Mouse (Mus musculus): ENCODE measurements at regions not wholly inside any gene's neighbourhood (a gene's known extent, or its start where the extent isn't known, plus 50 kb on each side); places are given as distances from the start of the nearest gene placed in this dataset.

DNA sequence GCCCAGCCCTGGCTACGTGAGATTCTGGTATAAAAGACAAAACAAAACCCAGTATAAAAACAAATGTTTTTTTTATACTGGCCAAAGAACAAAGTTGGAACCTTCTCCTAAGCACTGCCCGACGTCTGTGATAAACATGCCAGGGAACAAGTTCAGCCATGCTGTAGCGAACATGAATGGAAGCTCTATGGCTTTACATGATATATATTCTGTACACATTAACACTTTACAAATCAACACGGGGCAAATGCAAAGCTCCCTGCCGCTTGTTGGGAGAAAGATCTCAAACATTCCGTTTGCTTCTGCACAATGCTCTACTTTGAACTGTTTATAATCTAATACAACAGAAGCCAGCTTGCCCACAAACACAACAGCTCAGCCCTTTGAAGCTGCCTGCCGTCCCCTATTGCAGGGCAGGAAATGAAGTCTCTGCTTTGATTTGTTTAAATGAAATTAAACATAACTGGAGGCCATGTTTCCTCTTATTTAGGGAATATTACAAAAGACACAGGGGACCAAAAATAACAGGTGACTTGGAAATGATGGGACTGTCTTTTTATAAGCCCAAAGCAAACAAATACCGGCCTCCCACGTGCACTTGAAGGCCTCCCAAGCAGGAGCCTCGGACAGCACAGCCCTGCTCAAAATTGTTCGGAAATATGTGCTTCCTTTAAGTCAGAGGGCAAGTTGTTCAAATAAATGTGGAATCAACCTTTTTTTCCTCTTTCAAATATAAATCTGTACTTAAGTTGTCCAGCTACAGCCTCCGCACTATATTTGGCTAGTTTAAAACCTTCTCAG lies 56.0 kb upstream of the Cldn5 start:
- H3K9me3 ChIP-seq (ENCODE audit: control insufficient read depth, insufficient read depth, low read depth, low read length): no peaks in the 10 kb centered on the region
- H3K9ac ChIP-seq (ENCODE audit: insufficient read depth, low read depth, low read length, poor library complexity, severe bottlenecking): no peak overlapping the region
- no peaks in the 10 kb centered on the region for H3K36me3 ChIP-seq (ENCODE audit: control insufficient read depth, insufficient read depth, low read length, poor library complexity, severe bottlenecking)
- in situ Hi-C loops (cut with MboI; ENCODE audit: low sequenced_read_pairs in 2 of 2, unreplicated experiment in 2 of 2): no loop called here
- peaks cover 8 to 28% of the 10 kb centered on the region in 2 experiments for H3K4me1 ChIP-seq (ENCODE audit: control insufficient read depth in 2 of 2, insufficient read depth in 2 of 2, low read length in 2 of 2, poor library complexity in 1 of 2)
- H3K4me3 ChIP-seq (ENCODE audit: insufficient read depth in 1 of 2, low read depth in 1 of 2, low read length in 2 of 2, poor library complexity in 1 of 2, severe bottlenecking in 1 of 2): no peak overlapping the region
- no peak for DNase-seq (ENCODE audit: low read depth, low spot score)
- H3K27ac ChIP-seq (ENCODE audit: insufficient read depth, low read depth, low read length, poor library complexity, severe bottlenecking): no peak overlapping the region
- TF ChIP-seq MAFK (IDR thresholded peaks at IDR 0.05; ENCODE audit: insufficient read depth, low read depth, low read length) (no peak), CHD2 (IDR thresholded peaks at IDR 0.05; ENCODE audit: low read depth, low read length) (no peak), ZC3H11A (IDR thresholded peaks at IDR 0.05; ENCODE audit: borderline replicate concordance, low read depth, low read length) (no peak), ZNF384 (IDR thresholded peaks at IDR 0.05; ENCODE audit: low read depth, low read length) (no peak), HCFC1 (IDR thresholded peaks at IDR 0.05; ENCODE audit: borderline replicate concordance, insufficient read depth, low read length) (no peak)

DNA sequence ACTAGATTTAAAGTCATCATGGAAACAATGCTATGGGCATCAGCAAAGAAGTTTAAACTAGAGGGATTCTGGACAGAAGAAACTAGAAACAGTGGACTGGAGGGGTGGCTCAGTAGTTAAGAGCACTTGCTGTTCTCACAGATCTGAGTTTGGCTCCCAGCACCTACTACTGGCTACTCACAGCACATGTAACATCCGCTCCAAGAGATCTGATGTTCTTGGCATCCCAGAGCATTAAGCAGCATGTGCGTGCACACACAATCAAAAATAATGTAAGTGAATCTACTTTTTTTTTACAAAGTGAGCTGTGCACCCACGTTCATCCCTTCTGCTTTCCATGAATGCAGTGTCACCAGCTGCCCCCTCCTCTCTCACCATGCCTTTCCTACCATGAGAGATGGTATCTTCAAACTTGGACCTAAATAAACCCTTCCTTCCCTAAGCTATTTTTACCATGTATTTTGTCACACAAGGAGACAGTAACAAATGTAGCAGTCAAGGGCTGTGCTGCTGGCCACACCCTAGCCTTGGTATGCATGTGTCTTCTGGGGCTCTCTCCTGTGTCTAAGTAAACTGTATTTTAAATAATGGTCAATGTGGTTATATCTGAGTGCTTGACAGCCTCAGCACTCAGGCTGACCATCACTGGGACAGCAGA lies 53.3 kb upstream of the Cldn5 start:
- no peak for TF ChIP-seq ZC3H11A (IDR thresholded peaks at IDR 0.05; ENCODE audit: borderline replicate concordance, low read depth, low read length)
- TF ChIP-seq ZNF384 (IDR thresholded peaks at IDR 0.05; ENCODE audit: low read depth, low read length): no peak
- TF ChIP-seq CHD2 (IDR thresholded peaks at IDR 0.05; ENCODE audit: low read depth, low read length): no peak
- TF ChIP-seq MAFK (IDR thresholded peaks at IDR 0.05; ENCODE audit: insufficient read depth, low read depth, low read length): no peak
- TF ChIP-seq HCFC1 (IDR thresholded peaks at IDR 0.05; ENCODE audit: borderline replicate concordance, insufficient read depth, low read length): no peak

DNA sequence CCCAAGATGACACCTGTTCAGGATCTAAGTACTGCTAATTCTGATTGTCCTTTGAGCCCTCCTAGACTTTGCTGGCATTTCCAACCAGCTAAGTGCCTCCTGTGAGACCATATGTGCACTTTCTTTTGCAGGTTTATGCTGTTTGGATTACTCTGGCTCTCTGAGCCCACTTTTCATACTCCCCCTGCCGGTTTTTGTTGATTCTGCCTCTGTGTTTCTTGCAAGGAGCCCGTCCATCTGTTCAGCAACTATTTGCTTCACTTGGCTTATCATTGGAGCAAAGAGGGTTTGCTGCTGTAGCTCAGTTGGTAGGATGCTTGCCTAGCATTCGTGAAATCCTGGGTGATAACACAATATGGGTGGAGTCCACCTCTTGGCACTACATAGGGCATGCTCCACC lies 52.8 kb upstream of the Cldn5 start:
- Histone ChIP-seq H3K4me3 (ENCODE audit: insufficient read depth in 1 of 2, low read depth in 1 of 2, low read length in 2 of 2, poor library complexity in 1 of 2, severe bottlenecking in 1 of 2) (no peak overlapping the region), H3K27ac (ENCODE audit: insufficient read depth, low read depth, low read length, poor library complexity, severe bottlenecking) (no peak overlapping the region), H3K9ac (ENCODE audit: insufficient read depth, low read depth, low read length, poor library complexity, severe bottlenecking) (no peak overlapping the region), H3K36me3 (ENCODE audit: control insufficient read depth, insufficient read depth, low read length, poor library complexity, severe bottlenecking) (no peaks in the 10 kb centered on the region), H3K9me3 (ENCODE audit: control insufficient read depth, insufficient read depth, low read depth, low read length) (no peaks in the 10 kb centered on the region), H3K4me1 (ENCODE audit: control insufficient read depth in 2 of 2, insufficient read depth in 2 of 2, low read length in 2 of 2, poor library complexity in 1 of 2) (peaks cover 15 to 31% of the 10 kb centered on the region in 2 experiments)
- TF ChIP-seq CHD2 (IDR thresholded peaks at IDR 0.05; ENCODE audit: low read depth, low read length) (no peak), HCFC1 (IDR thresholded peaks at IDR 0.05; ENCODE audit: borderline replicate concordance, insufficient read depth, low read length) (no peak), ZC3H11A (IDR thresholded peaks at IDR 0.05; ENCODE audit: borderline replicate concordance, low read depth, low read length) (no peak), MAFK (IDR thresholded peaks at IDR 0.05; ENCODE audit: insufficient read depth, low read depth, low read length) (no peak), ZNF384 (IDR thresholded peaks at IDR 0.05; ENCODE audit: low read depth, low read length) (no peak)
- DNase-seq (ENCODE audit: low read depth, low spot score): no peak
- in situ Hi-C loops (cut with MboI; ENCODE audit: low sequenced_read_pairs in 2 of 2, unreplicated experiment in 2 of 2): no loop called here

More for the DNA sequence above, 53.3 kb upstream of the Cldn5 start:
- H3K9me3 ChIP-seq (ENCODE audit: control insufficient read depth, insufficient read depth, low read depth, low read length): no peaks in the 10 kb centered on the region
- H3K36me3 ChIP-seq (ENCODE audit: control insufficient read depth, insufficient read depth, low read length, poor library complexity, severe bottlenecking): no peaks in the 10 kb centered on the region
- DNase-seq (ENCODE audit: low read depth, low spot score): no peak
- in situ Hi-C loops (cut with MboI; ENCODE audit: low sequenced_read_pairs in 2 of 2, unreplicated experiment in 2 of 2): no loop called here
- no peak overlapping the region for H3K4me3 ChIP-seq (ENCODE audit: insufficient read depth in 1 of 2, low read depth in 1 of 2, low read length in 2 of 2, poor library complexity in 1 of 2, severe bottlenecking in 1 of 2)
- H3K27ac ChIP-seq (ENCODE audit: insufficient read depth, low read depth, low read length, poor library complexity, severe bottlenecking): no peak overlapping the region
- peaks cover 12 to 27% of the 10 kb centered on the region in 2 experiments for H3K4me1 ChIP-seq (ENCODE audit: control insufficient read depth in 2 of 2, insufficient read depth in 2 of 2, low read length in 2 of 2, poor library complexity in 1 of 2)
- no peak overlapping the region for H3K9ac ChIP-seq (ENCODE audit: insufficient read depth, low read depth, low read length, poor library complexity, severe bottlenecking)

DNA sequence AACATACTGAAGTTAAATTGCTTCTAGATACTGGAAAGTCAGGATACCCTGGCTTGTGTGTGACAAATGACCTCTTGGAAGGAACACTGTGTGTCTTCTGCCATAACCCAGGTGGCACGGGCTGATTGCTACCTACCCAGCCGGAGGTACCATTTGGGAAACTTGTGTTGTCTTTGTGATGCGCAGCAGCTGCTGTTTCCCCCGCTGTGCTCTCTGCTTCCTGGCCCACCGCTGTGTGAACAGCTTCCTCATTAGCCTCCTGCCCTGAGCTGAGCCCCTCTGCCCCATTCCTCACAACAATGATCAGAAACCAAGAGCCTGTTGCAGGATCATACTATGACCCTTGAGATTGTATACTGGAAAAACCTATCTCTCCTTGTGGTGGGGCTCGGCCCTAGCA lies 51.9 kb upstream of the Cldn5 start:
- TF ChIP-seq MAFK (IDR thresholded peaks at IDR 0.05; ENCODE audit: insufficient read depth, low read depth, low read length) (no peak), CHD2 (IDR thresholded peaks at IDR 0.05; ENCODE audit: low read depth, low read length) (no peak), ZC3H11A (IDR thresholded peaks at IDR 0.05; ENCODE audit: borderline replicate concordance, low read depth, low read length) (no peak), ZNF384 (IDR thresholded peaks at IDR 0.05; ENCODE audit: low read depth, low read length) (no peak), HCFC1 (IDR thresholded peaks at IDR 0.05; ENCODE audit: borderline replicate concordance, insufficient read depth, low read length) (no peak)
- Histone ChIP-seq H3K9me3 (ENCODE audit: control insufficient read depth, insufficient read depth, low read depth, low read length) (no peaks in the 10 kb centered on the region), H3K36me3 (ENCODE audit: control insufficient read depth, insufficient read depth, low read length, poor library complexity, severe bottlenecking) (no peaks in the 10 kb centered on the region), H3K9ac (ENCODE audit: insufficient read depth, low read depth, low read length, poor library complexity, severe bottlenecking) (no peak overlapping the region), H3K4me3 (ENCODE audit: insufficient read depth in 1 of 2, low read depth in 1 of 2, low read length in 2 of 2, poor library complexity in 1 of 2, severe bottlenecking in 1 of 2) (no peak overlapping the region), H3K4me1 (ENCODE audit: control insufficient read depth in 2 of 2, insufficient read depth in 2 of 2, low read length in 2 of 2, poor library complexity in 1 of 2) (peaks cover 15 to 31% of the 10 kb centered on the region in 2 experiments), H3K27ac (ENCODE audit: insufficient read depth, low read depth, low read length, poor library complexity, severe bottlenecking) (no peak overlapping the region)
- in situ Hi-C loops (cut with MboI; ENCODE audit: low sequenced_read_pairs in 2 of 2, unreplicated experiment in 2 of 2): no loop called here
- no peak for DNase-seq (ENCODE audit: low read depth, low spot score)
